Mouse (Mus musculus): Measurements from ENCODE around the gene Nudt6. TPM values are rescaled to one million over a fixed set of nuclear protein-coding genes. Genes with fewer than 3 reads are reported as not detected.
A peak's percentile ranks its signal among the peaks of the same experiment; 100 is the strongest.

The Nudt6 gene
- polyA plus RNA-seq, 1 experiment from 2014 or later, result 9.3 TPM

- no peaks in the 10 kb centered on the region for H3K4me1 ChIP-seq (replicated peaks; ENCODE audit: control insufficient read depth, insufficient read depth, low read length)
- 73% methylated on average over 7 of the region's 7 CpGs for WGBS
- no peak overlapping the region for H3K4me2 ChIP-seq (ENCODE audit: low read length)
- ATAC-seq (replicated peaks; ENCODE audit: low FRiP score, low TSS enrichment, low read depth) (no peak), DNase-seq (ENCODE audit: low spot score) (no peak)
- no peaks in the 10 kb centered on the region for H3K27me3 ChIP-seq (replicated peaks; ENCODE audit: control insufficient read depth, insufficient read depth, low read length)
- H3K27ac ChIP-seq (ENCODE audit: low read depth), result no peak overlapping the region
- H3K4me3 ChIP-seq (ENCODE audit: low read depth, low read length), result no peak overlapping the region
- no peaks in the 10 kb centered on the region for H3K36me3 ChIP-seq (ENCODE audit: control insufficient read depth, insufficient read depth, low read length)
- H3K9ac ChIP-seq (ENCODE audit: low read length), result no peak overlapping the region
- no peaks in the 10 kb centered on the region for H3K9me3 ChIP-seq (ENCODE audit: control insufficient read depth, low read length)
Measured at GRCm38 (mm10) chr3:37398661-37399395, 21.2 kb downstream of the Nudt6 start.

- DNase-seq (ENCODE audit: low spot score), result no peak
- H3K9me3 ChIP-seq (ENCODE audit: control insufficient read depth, low read length), result no peaks in the 10 kb centered on the region
Measured at GRCm38 (mm10) chr3:37397646-37398045, 22.4 kb downstream of the Nudt6 start.

GRCm38 (mm10) chr3:37396930-37397608 lies 22.9 kb downstream of the Nudt6 start:
- Histone ChIP-seq H3K27me3 (replicated peaks; ENCODE audit: control insufficient read depth, insufficient read depth, low read length) (no peaks in the 10 kb centered on the region), H3K4me2 (ENCODE audit: low read length) (no peak overlapping the region), H3K27ac (ENCODE audit: low read depth) (no peak overlapping the region), H3K36me3 (ENCODE audit: control insufficient read depth, insufficient read depth, low read length) (no peaks in the 10 kb centered on the region), H3K9me3 (ENCODE audit: control insufficient read depth, low read length) (no peaks in the 10 kb centered on the region), H3K4me3 (ENCODE audit: low read depth, low read length) (no peak overlapping the region), H3K9ac (ENCODE audit: low read length) (no peak overlapping the region), H3K4me1 (replicated peaks; ENCODE audit: control insufficient read depth, insufficient read depth, low read length) (no peaks in the 10 kb centered on the region)
- ATAC-seq (replicated peaks; ENCODE audit: low FRiP score, low TSS enrichment, low read depth) (no peak), DNase-seq (ENCODE audit: low spot score) (no peak)
- 87% methylated on average over 5 of the region's 5 CpGs for WGBS

More at GRCm38 (mm10) chr3:37397646-37398045, 22.4 kb downstream of the Nudt6 start:
- 69% methylated on average over 3 of the region's 3 CpGs for WGBS
- no peak overlapping the region for H3K4me2 ChIP-seq (ENCODE audit: low read length)
- H3K36me3 ChIP-seq (ENCODE audit: control insufficient read depth, insufficient read depth, low read length), result no peaks in the 10 kb centered on the region
- no peak overlapping the region for H3K4me3 ChIP-seq (ENCODE audit: low read depth, low read length)
- no peak for ATAC-seq (replicated peaks; ENCODE audit: low FRiP score, low TSS enrichment, low read depth)
- no peak overlapping the region for H3K27ac ChIP-seq (ENCODE audit: low read depth)
- no peaks in the 10 kb centered on the region for H3K4me1 ChIP-seq (replicated peaks; ENCODE audit: control insufficient read depth, insufficient read depth, low read length)
- no peak overlapping the region for H3K9ac ChIP-seq (ENCODE audit: low read length)
- H3K27me3 ChIP-seq (replicated peaks; ENCODE audit: control insufficient read depth, insufficient read depth, low read length), result no peaks in the 10 kb centered on the region

- Histone ChIP-seq H3K36me3 (ENCODE audit: control insufficient read depth, insufficient read depth, low read length) (no peaks in the 10 kb centered on the region), H3K4me2 (ENCODE audit: low read length) (no peak overlapping the region), H3K27me3 (replicated peaks; ENCODE audit: control insufficient read depth, insufficient read depth, low read length) (no peaks in the 10 kb centered on the region), H3K4me1 (replicated peaks; ENCODE audit: control insufficient read depth, insufficient read depth, low read length) (no peaks in the 10 kb centered on the region), H3K27ac (ENCODE audit: low read depth) (no peak overlapping the region), H3K9ac (ENCODE audit: low read length) (no peak overlapping the region), H3K9me3 (ENCODE audit: control insufficient read depth, low read length) (0 out of 2 replicates have a peak, but pooled peaks cover 5% of the 10 kb centered on the region), H3K4me3 (ENCODE audit: low read depth, low read length) (no peak overlapping the region)
- 88% methylated on average over 6 of the region's 6 CpGs for WGBS
- no peak for ATAC-seq (replicated peaks; ENCODE audit: low FRiP score, low TSS enrichment, low read depth)
- DNase-seq (ENCODE audit: low spot score), result no peak
Measured at GRCm38 (mm10) chr3:37387310-37387709, 32.7 kb downstream of the Nudt6 start.

GRCm38 (mm10) chr3:37383096-37383765 lies 36.8 kb downstream of the Nudt6 start:
- Histone ChIP-seq H3K27me3 (replicated peaks; ENCODE audit: control insufficient read depth, insufficient read depth, low read length) (no peaks in the 10 kb centered on the region), H3K27ac (ENCODE audit: low read depth) (no peak overlapping the region), H3K4me1 (replicated peaks; ENCODE audit: control insufficient read depth, insufficient read depth, low read length) (0 out of 2 replicates have a peak, but pooled peaks cover 2% of the 10 kb centered on the region), H3K4me2 (ENCODE audit: low read length) (no peak overlapping the region), H3K36me3 (ENCODE audit: control insufficient read depth, insufficient read depth, low read length) (no peaks in the 10 kb centered on the region), H3K4me3 (ENCODE audit: low read depth, low read length) (no peak overlapping the region), H3K9ac (ENCODE audit: low read length) (no peak overlapping the region), H3K9me3 (ENCODE audit: control insufficient read depth, low read length) (no peaks in the 10 kb centered on the region)
- DNase-seq (ENCODE audit: low spot score), result no peak
- WGBS, result 58% methylated on average over 6 of the region's 6 CpGs
- no peak for ATAC-seq (replicated peaks; ENCODE audit: low FRiP score, low TSS enrichment, low read depth)

- no peak for ATAC-seq (replicated peaks; ENCODE audit: low FRiP score, low TSS enrichment, low read depth)
- Histone ChIP-seq H3K27me3 (replicated peaks; ENCODE audit: control insufficient read depth, insufficient read depth, low read length) (no peaks in the 10 kb centered on the region), H3K27ac (ENCODE audit: low read depth) (no peak overlapping the region), H3K9me3 (ENCODE audit: control insufficient read depth, low read length) (no peaks in the 10 kb centered on the region), H3K36me3 (ENCODE audit: control insufficient read depth, insufficient read depth, low read length) (no peaks in the 10 kb centered on the region), H3K9ac (ENCODE audit: low read length) (no peak overlapping the region), H3K4me3 (ENCODE audit: low read depth, low read length) (no peak overlapping the region), H3K4me2 (ENCODE audit: low read length) (no peak overlapping the region), H3K4me1 (replicated peaks; ENCODE audit: control insufficient read depth, insufficient read depth, low read length) (peaks cover 5% of the 10 kb centered on the region; the same call in 1 of the 2 replicates)
- 62% methylated on average over 6 of the region's 6 CpGs for WGBS
- DNase-seq (ENCODE audit: low spot score), result no peak
Measured at GRCm38 (mm10) chr3:37381457-37381856, 38.6 kb downstream of the Nudt6 start.

GRCm38 (mm10) chr3:37379930-37380881 lies 39.8 kb downstream of the Nudt6 start:
- H3K9me3 ChIP-seq (ENCODE audit: control insufficient read depth, low read length), result no peaks in the 10 kb centered on the region
- H3K9ac ChIP-seq (ENCODE audit: low read length), result no peak overlapping the region
- H3K4me1 ChIP-seq (replicated peaks; ENCODE audit: control insufficient read depth, insufficient read depth, low read length), result peaks cover 5% of the 10 kb centered on the region; the same call in 1 of the 2 replicates
- no peak overlapping the region for H3K4me2 ChIP-seq (ENCODE audit: low read length)
- H3K27me3 ChIP-seq (replicated peaks; ENCODE audit: control insufficient read depth, insufficient read depth, low read length), result no peaks in the 10 kb centered on the region
- no peak overlapping the region for H3K4me3 ChIP-seq (ENCODE audit: low read depth, low read length)
- no peak for DNase-seq (ENCODE audit: low spot score)
- WGBS, result 68% methylated on average over 18 of the region's 18 CpGs
- no peaks in the 10 kb centered on the region for H3K36me3 ChIP-seq (ENCODE audit: control insufficient read depth, insufficient read depth, low read length)
- peak overlapping the region; percentile 7; the same call in 1 of the 2 replicates for H3K27ac ChIP-seq (ENCODE audit: low read depth)
- no peak for ATAC-seq (replicated peaks; ENCODE audit: low FRiP score, low TSS enrichment, low read depth)

- no peak for ATAC-seq (replicated peaks; ENCODE audit: low FRiP score, low TSS enrichment, low read depth)
Measured at GRCm38 (mm10) chr3:37379201-37379600, 40.8 kb downstream of the Nudt6 start.

More at GRCm38 (mm10) chr3:37379201-37379600, 40.8 kb downstream of the Nudt6 start:
- H3K9ac ChIP-seq (ENCODE audit: low read length), result no peak overlapping the region
- H3K27me3 ChIP-seq (replicated peaks; ENCODE audit: control insufficient read depth, insufficient read depth, low read length), result no peaks in the 10 kb centered on the region
- WGBS, result 79% methylated on average over 14 of the region's 14 CpGs
- H3K4me2 ChIP-seq (ENCODE audit: low read length), result no peak overlapping the region
- H3K27ac ChIP-seq (ENCODE audit: low read depth), result no peak overlapping the region
- no peak overlapping the region for H3K4me3 ChIP-seq (ENCODE audit: low read depth, low read length)
- no peak for DNase-seq (ENCODE audit: low spot score)
- H3K36me3 ChIP-seq (ENCODE audit: control insufficient read depth, insufficient read depth, low read length), result no peaks in the 10 kb centered on the region
- H3K4me1 ChIP-seq (replicated peaks; ENCODE audit: control insufficient read depth, insufficient read depth, low read length), result peaks cover 5% of the 10 kb centered on the region; the same call in 1 of the 2 replicates
- H3K9me3 ChIP-seq (ENCODE audit: control insufficient read depth, low read length), result no peaks in the 10 kb centered on the region
